Mouse (Mus musculus) v-Abl transformed pro-B cells (cell line): ENCODE data around the gene Ece1.

Experiments
- in situ Hi-C, 2 experiments: fragments of 400-800 bp; cut with MboI; formaldehyde crosslinking; loops; one replicate each; pipeline ENCODE4 v1.15.1; 2025; ENCODE audit not compliant: unreplicated experiment in 2 of 2

The Ece1 gene

GRCm38 (mm10) chr4:137851484-137851883 lies 10.6 kb upstream of the Ece1 start:
- in situ Hi-C loops = loop anchor here (5.0 kb wide), 2 partner anchors 36 to 96 kb away; no protein-coding TSS in a partner anchor

- in situ Hi-C loops = loop anchor here (5.0 kb wide), 2 partner anchors 33 to 93 kb away; no protein-coding TSS in a partner anchor
Observed at GRCm38 (mm10) chr4:137853822-137854221, 8.2 kb upstream of the Ece1 start.

GRCm38 (mm10) chr4:137855741-137856341 lies 6.2 kb upstream of the Ece1 start:
- in situ Hi-C loops = no loop called here

- in situ Hi-C loops = no loop called here
Observed at GRCm38 (mm10) chr4:137857116-137857515, 4.9 kb upstream of the Ece1 start.

- in situ Hi-C loops = no loop called here
Observed at GRCm38 (mm10) chr4:137858371-137858770, 3.7 kb upstream of the Ece1 start.

GRCm38 (mm10) chr4:137861461-137862011 lies 501 bp upstream of the Ece1 start:
- in situ Hi-C loops = no loop called here

GRCm38 (mm10) chr4:137862516-137863240 lies 641 bp downstream of the Ece1 start:
- in situ Hi-C loops = no loop called here

GRCm38 (mm10) chr4:137864031-137864430 lies 2.0 kb downstream of the Ece1 start:
- in situ Hi-C loops = no loop called here

GRCm38 (mm10) chr4:137864769-137865168 lies 2.7 kb downstream of the Ece1 start:
- in situ Hi-C loops = no loop called here

- in situ Hi-C loops = no loop called here
Observed at GRCm38 (mm10) chr4:137865221-137865641, 3.2 kb downstream of the Ece1 start.

- in situ Hi-C loops = no loop called here
Observed at GRCm38 (mm10) chr4:137866206-137866863, 4.3 kb downstream of the Ece1 start.

GRCm38 (mm10) chr4:137867225-137867624 lies 5.2 kb downstream of the Ece1 start:
- in situ Hi-C loops = no loop called here

- in situ Hi-C loops = no loop called here
Observed at GRCm38 (mm10) chr4:137867675-137868257, 5.7 kb downstream of the Ece1 start.

GRCm38 (mm10) chr4:137869667-137870274 lies 7.7 kb downstream of the Ece1 start:
- in situ Hi-C loops = no loop called here

GRCm38 (mm10) chr4:137870979-137871378 lies 8.9 kb downstream of the Ece1 start:
- in situ Hi-C loops = no loop called here

- in situ Hi-C loops = no loop called here
Observed at GRCm38 (mm10) chr4:137871431-137871830, 9.4 kb downstream of the Ece1 start.

GRCm38 (mm10) chr4:137874337-137874736 lies 12.3 kb downstream of the Ece1 start:
- in situ Hi-C loops = no loop called here

GRCm38 (mm10) chr4:137874826-137875225 lies 12.8 kb downstream of the Ece1 start:
- in situ Hi-C loops = no loop called here

- in situ Hi-C loops = no loop called here
Observed at GRCm38 (mm10) chr4:137875466-137876092, 13.5 kb downstream of the Ece1 start.

- in situ Hi-C loops = no loop called here
Observed at GRCm38 (mm10) chr4:137876834-137877233, 14.8 kb downstream of the Ece1 start.
